Mouse (Mus musculus): ENCODE results near the gene Sema3d. TPM values are rescaled to one million over a fixed set of nuclear protein-coding genes. Genes with fewer than 3 reads are reported as not detected.

The Sema3d gene
- polyA plus RNA-seq, 1 experiment from 2014 or later, result 19.9 TPM

- no peaks in the 10 kb centered on the region for H3K4me1 ChIP-seq
- H3K36me3 ChIP-seq, result peaks cover 3% of the 10 kb centered on the region; the same call in 1 of the 2 replicates
- no peaks in the 10 kb centered on the region for H3K9me3 ChIP-seq (replicated peaks)
- H3K27ac ChIP-seq, result no peak overlapping the region
- H3K4me2 ChIP-seq, result no peak overlapping the region
- ATAC-seq (replicated peaks; ENCODE audit: low FRiP score), result no peak
- H3K9ac ChIP-seq, result no peak overlapping the region
- 67% methylated on average over 2 of the region's 2 CpGs for WGBS
- H3K4me3 ChIP-seq (replicated peaks), result no peak overlapping the region
- H3K27me3 ChIP-seq, result no peaks in the 10 kb centered on the region
Observed at GRCm38 (mm10) chr5:12564602-12565220, 181.5 kb downstream of the Sema3d start.

- H3K36me3 ChIP-seq, result peaks cover 5% of the 10 kb centered on the region; the same call in 1 of the 2 replicates
- WGBS, result 64% methylated on average over 1 of the region's 1 CpGs
- ATAC-seq (replicated peaks; ENCODE audit: low FRiP score), result no peak
- no peaks in the 10 kb centered on the region for H3K9me3 ChIP-seq (replicated peaks)
- no peak overlapping the region for H3K9ac ChIP-seq
- H3K4me3 ChIP-seq (replicated peaks), result no peak overlapping the region
- H3K27ac ChIP-seq, result no peak overlapping the region
- H3K4me1 ChIP-seq, result no peaks in the 10 kb centered on the region
- H3K27me3 ChIP-seq, result no peaks in the 10 kb centered on the region
- no peak overlapping the region for H3K4me2 ChIP-seq
Observed at GRCm38 (mm10) chr5:12566568-12566967, 183.4 kb downstream of the Sema3d start.

GRCm38 (mm10) chr5:12574551-12574950, 191.4 kb downstream of the Sema3d start:
- no peak overlapping the region for H3K9ac ChIP-seq
- no peak overlapping the region for H3K4me3 ChIP-seq (replicated peaks)
- no peak overlapping the region for H3K4me2 ChIP-seq
- no peaks in the 10 kb centered on the region for H3K9me3 ChIP-seq (replicated peaks)
- no peaks in the 10 kb centered on the region for H3K4me1 ChIP-seq
- no peak overlapping the region for H3K27ac ChIP-seq
- WGBS, result 81% methylated on average over 4 of the region's 4 CpGs
- peaks cover 3% of the 10 kb centered on the region; the same call in 1 of the 2 replicates for H3K36me3 ChIP-seq
- no peak for ATAC-seq (replicated peaks; ENCODE audit: low FRiP score)
- H3K27me3 ChIP-seq, result no peaks in the 10 kb centered on the region

- no peak for ATAC-seq (replicated peaks; ENCODE audit: low FRiP score)
- WGBS, result 30% methylated on average over 1 of the region's 1 CpGs
- no peaks in the 10 kb centered on the region; the same call in 1 of the 2 replicates for H3K36me3 ChIP-seq
Observed at GRCm38 (mm10) chr5:12575262-12575661, 192.1 kb downstream of the Sema3d start.

GRCm38 (mm10) chr5:12579752-12580151, 196.6 kb downstream of the Sema3d start:
- H3K4me2 ChIP-seq, result no peak overlapping the region
- WGBS, result 63% methylated on average over 4 of the region's 4 CpGs
- no peak overlapping the region for H3K27ac ChIP-seq
- H3K27me3 ChIP-seq, result no peaks in the 10 kb centered on the region
- H3K9ac ChIP-seq, result no peak overlapping the region
- H3K4me3 ChIP-seq (replicated peaks), result no peak overlapping the region
- H3K9me3 ChIP-seq (replicated peaks), result no peaks in the 10 kb centered on the region
- H3K36me3 ChIP-seq, result no peaks in the 10 kb centered on the region
- no peak for ATAC-seq (replicated peaks; ENCODE audit: low FRiP score)
- peaks cover 4% of the 10 kb centered on the region; the same call in 1 of the 2 replicates for H3K4me1 ChIP-seq

More at GRCm38 (mm10) chr5:12575262-12575661, 192.1 kb downstream of the Sema3d start:
- Histone ChIP-seq H3K4me3 (replicated peaks) (no peak overlapping the region), H3K9ac (no peak overlapping the region), H3K27ac (no peak overlapping the region), H3K4me2 (no peak overlapping the region), H3K4me1 (no peaks in the 10 kb centered on the region), H3K9me3 (replicated peaks) (no peaks in the 10 kb centered on the region), H3K27me3 (no peaks in the 10 kb centered on the region)

GRCm38 (mm10) chr5:12582540-12582939, 199.4 kb downstream of the Sema3d start:
- no peak overlapping the region for H3K4me3 ChIP-seq (replicated peaks)
- WGBS, result 88% methylated on average over 1 of the region's 1 CpGs
- 0 out of 2 replicates have a peak, but pooled peaks cover 4% of the 10 kb centered on the region for H3K36me3 ChIP-seq
- no peaks in the 10 kb centered on the region for H3K9me3 ChIP-seq (replicated peaks)
- no peaks in the 10 kb centered on the region for H3K27me3 ChIP-seq
- no peak for ATAC-seq (replicated peaks; ENCODE audit: low FRiP score)
- no peak overlapping the region for H3K4me2 ChIP-seq
- H3K9ac ChIP-seq, result no peak overlapping the region
- no peak overlapping the region for H3K27ac ChIP-seq
- H3K4me1 ChIP-seq, result peaks cover 4% of the 10 kb centered on the region; the same call in 1 of the 2 replicates

GRCm38 (mm10) chr5:12583293-12583834, 200.2 kb downstream of the Sema3d start:
- Histone ChIP-seq H3K4me1 (peaks cover 4% of the 10 kb centered on the region; the same call in 1 of the 2 replicates), H3K27me3 (no peaks in the 10 kb centered on the region), H3K27ac (no peak overlapping the region), H3K9me3 (replicated peaks) (no peaks in the 10 kb centered on the region), H3K4me2 (no peak overlapping the region), H3K4me3 (replicated peaks) (no peak overlapping the region), H3K9ac (no peak overlapping the region), H3K36me3 (0 out of 2 replicates have a peak, but pooled peaks cover 4% of the 10 kb centered on the region)
- WGBS, result 41% methylated on average over 3 of the region's 3 CpGs
- peak; percentile 84 for ATAC-seq (replicated peaks; ENCODE audit: low FRiP score)

GRCm38 (mm10) chr5:12584886-12585285, 201.7 kb downstream of the Sema3d start:
- Histone ChIP-seq H3K4me2 (no peak overlapping the region), H3K9ac (no peak overlapping the region), H3K36me3 (0 out of 2 replicates have a peak, but pooled peaks cover 4% of the 10 kb centered on the region), H3K4me1 (peaks cover 4% of the 10 kb centered on the region; the same call in 1 of the 2 replicates), H3K4me3 (replicated peaks) (no peak overlapping the region), H3K27me3 (no peaks in the 10 kb centered on the region), H3K27ac (no peak overlapping the region), H3K9me3 (replicated peaks) (no peaks in the 10 kb centered on the region)
- ATAC-seq (replicated peaks; ENCODE audit: low FRiP score), result no peak
- WGBS, result 89% methylated on average over 9 of the region's 9 CpGs

GRCm38 (mm10) chr5:12634227-12634980, 251.2 kb downstream of the Sema3d start:
- H3K9me3 ChIP-seq (replicated peaks), result no peaks in the 10 kb centered on the region
- peak; percentile 77 for ATAC-seq (replicated peaks; ENCODE audit: low FRiP score)
- H3K27me3 ChIP-seq, result no peaks in the 10 kb centered on the region
- 22% methylated on average over 8 of the region's 8 CpGs for WGBS
- H3K4me2 ChIP-seq, result peak overlapping the region; percentile 36
- H3K27ac ChIP-seq, result no peak overlapping the region; the same call in 1 of the 2 replicates
- H3K9ac ChIP-seq, result no peak overlapping the region
- H3K4me1 ChIP-seq, result peaks cover 9% of the 10 kb centered on the region; the same call in 1 of the 2 replicates
- H3K36me3 ChIP-seq, result no peaks in the 10 kb centered on the region
- H3K4me3 ChIP-seq (replicated peaks), result no peak overlapping the region

- Histone ChIP-seq H3K9me3 (replicated peaks) (no peaks in the 10 kb centered on the region), H3K27ac (no peak overlapping the region), H3K9ac (no peak overlapping the region), H3K27me3 (no peaks in the 10 kb centered on the region), H3K36me3 (no peaks in the 10 kb centered on the region), H3K4me1 (peaks cover 9% of the 10 kb centered on the region; the same call in 1 of the 2 replicates), H3K4me3 (replicated peaks) (no peak overlapping the region), H3K4me2 (no peak overlapping the region)
- no peak for ATAC-seq (replicated peaks; ENCODE audit: low FRiP score)
- 73% methylated on average over 7 of the region's 7 CpGs for WGBS
Observed at GRCm38 (mm10) chr5:12637763-12638468, 254.7 kb downstream of the Sema3d start.

All from kidney, embryonic 15.5 days (tissue).